Mouse (Mus musculus) activated CD4-positive, CD25-positive, alpha-beta regulatory T cell, adult 9 weeks (primary cell): ENCODE data around the gene Stag1. TPM values are rescaled to one million over a fixed set of nuclear protein-coding genes. Genes with fewer than 3 reads are reported as not detected.

ENCODE experiments used
- polyA plus RNA-seq: library from polyadenylated mRNA; unstranded; fragments of 100-300 nt; shearing (Covaris generic); gene quantifications from one replicate; pipeline ENCODE4 v1.2.1, GENCODE M21; 2017

The Stag1 gene
- polyA plus RNA-seq, result 128 TPM

DNA sequence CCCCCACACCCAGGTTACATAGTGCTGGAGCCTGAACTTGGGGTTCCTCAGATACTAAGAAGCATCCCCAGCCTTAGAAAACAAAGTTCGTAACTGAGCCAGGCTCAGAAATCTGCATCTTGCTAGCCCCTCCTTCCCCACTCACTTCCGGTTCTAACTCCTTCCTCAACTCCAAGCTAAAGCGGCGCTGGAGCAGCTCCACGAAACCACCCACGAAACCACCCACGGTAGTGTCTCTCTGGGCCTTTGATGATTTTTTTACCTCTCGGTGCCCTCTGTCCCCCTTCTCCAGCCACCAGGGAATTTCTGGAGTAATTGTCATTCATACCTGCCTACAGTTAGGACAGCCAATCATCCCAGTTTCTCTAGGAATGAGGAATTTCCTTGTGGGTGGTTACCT lies at the start of gene Stag1:
Gene Stag1 (plus strand): TSS at position 253 of the 400 bp plus-strand sequence.

DNA sequence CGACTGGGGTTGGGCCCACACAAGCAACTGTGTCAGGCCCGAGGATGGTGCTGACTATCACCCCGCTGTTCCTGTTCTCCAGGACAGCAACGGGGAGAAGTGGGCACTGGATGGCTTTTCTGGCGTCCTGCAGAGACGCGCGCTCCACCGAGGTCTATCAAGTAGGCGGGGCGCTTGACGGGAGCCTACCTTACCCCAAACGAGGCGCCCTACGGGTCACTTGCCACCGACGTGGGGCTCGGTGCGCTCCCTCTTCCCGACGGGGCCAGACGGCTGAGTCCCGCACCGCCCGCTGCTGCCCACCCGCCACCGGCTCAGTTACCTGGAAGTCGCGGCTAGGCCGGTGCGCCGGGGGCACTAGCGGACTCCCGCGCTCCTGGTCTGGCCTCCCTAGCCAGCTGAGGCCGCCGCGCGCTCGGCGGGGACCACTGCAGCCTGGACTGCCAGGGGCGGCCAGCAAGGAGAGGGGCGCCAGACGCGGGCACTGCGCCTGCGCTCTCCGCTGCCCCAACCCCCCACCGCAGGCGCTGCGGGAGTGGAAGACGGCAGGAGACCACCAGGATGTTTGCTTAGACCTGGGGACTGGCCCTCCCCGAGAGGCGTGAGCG lies 26.9 kb upstream of the Stag1 start, which contains the start of gene Slc35g2:
Gene Slc35g2 (minus strand): TSS at position 465 of the 608 bp plus-strand sequence.

Other genes starting within 250 kb of the Stag1 start
- gene Il20rb, start 111.0 kb upstream of the Stag1 start, polyA plus RNA-seq, result 1.7 TPM
- gene Nck1, start 51.7 kb upstream of the Stag1 start, polyA plus RNA-seq, result 115 TPM
- 0.17 TPM for gene Slc35g2, start 26.7 kb upstream of the Stag1 start, polyA plus RNA-seq